Mouse (Mus musculus) adrenal gland, postnatal 25 days (tissue): Measurements from ENCODE around the gene Ewsr1. TPM values are rescaled to one million over a fixed set of nuclear protein-coding genes. Genes with fewer than 3 reads are reported as not detected.

Experiments used
- DNase-seq: peaks from one replicate; pipeline ENCODE4 v3.0.0; 2021; ENCODE audit warnings: mixed read lengths
- total RNA-seq: library from RNA; stranded (reverse); gene quantifications from 2 replicates; pipeline ENCODE4 v1.2.3, GENCODE M21; 2021

Ewsr1 gene
- total RNA-seq, 1 experiment from 2014 or later: 374 TPM

DNA sequence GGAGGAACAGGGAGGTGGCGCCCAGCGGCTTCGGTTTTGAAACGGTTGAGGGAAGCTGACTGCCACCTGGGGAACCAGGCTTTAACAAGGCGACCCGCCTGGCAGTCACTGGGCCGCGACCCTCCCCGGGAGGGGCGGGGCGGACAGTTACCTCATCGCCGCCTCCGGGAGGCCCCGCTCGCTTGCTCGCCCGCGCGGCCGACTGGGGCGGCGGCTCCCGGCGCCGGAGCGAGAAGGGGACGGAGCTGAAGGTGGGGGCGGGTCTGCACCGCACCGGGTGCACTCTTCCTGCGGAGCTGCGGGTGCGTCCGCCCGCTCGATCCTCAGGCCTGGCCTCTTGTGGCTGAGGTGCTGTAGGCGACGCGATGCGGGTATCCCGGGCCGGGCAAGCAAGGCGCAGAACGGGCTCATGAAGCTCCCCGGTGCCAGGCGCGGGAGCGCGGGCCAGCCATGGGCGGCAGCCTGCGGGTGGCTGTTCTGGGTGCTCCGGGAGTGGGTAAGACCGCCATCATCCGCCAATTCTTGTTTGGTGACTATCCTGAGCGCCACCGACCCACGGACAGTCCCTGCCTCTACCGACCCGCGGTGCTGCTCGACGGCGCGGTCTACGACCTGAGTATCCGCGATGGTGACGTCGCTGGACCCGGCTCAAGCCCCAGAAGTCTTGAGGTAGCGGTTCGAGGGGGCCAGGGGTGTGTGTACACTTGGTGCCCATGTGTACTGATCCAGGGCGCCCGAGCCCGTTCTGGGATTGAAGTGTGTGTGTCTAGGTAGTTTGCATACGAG, 41.0 kb downstream of the Ewsr1 start, which contains the start of gene Rasl10a:
Gene Rasl10a (plus strand): TSS at position 273 of the 786 bp plus-strand sequence.
- peak; percentile 39 for DNase-seq

DNA sequence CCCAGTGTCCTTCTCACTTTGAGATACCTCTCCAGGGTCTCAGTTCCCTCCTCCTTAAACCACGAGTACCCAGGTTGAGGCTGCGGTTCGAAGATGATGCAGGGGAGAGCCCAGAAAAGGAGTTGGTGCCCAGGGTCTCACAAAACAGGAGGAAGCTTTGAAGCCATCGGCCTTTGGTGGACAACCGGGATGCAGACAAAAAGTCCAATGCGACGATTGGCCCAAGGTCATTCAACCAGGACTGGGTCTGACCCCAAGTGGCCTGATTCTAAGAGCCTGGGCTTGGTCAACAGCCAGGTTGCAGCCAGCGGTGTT, 41.6 kb downstream of the Ewsr1 start:
- DNase-seq: no peak

DNA sequence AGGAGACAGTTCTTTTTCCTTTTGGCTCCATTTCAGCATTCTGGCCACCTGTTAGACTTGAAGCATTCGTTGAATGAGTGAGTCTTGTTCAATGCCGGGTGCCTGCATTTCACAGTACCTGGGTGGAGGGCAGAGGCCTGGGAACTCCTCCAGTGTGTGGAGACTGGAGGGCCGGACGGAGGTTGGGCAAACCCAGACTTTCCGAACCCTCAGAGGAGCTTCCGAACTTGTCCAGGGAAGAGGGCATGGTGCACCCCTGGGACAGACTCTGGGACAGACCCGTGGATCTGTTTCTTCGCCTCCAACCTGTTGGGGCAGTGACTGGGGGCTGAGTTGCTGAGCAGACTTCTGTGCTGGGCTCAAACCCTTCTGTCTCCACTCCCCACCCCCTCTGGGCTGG, 42.0 kb downstream of the Ewsr1 start:
- no peak for DNase-seq

DNA sequence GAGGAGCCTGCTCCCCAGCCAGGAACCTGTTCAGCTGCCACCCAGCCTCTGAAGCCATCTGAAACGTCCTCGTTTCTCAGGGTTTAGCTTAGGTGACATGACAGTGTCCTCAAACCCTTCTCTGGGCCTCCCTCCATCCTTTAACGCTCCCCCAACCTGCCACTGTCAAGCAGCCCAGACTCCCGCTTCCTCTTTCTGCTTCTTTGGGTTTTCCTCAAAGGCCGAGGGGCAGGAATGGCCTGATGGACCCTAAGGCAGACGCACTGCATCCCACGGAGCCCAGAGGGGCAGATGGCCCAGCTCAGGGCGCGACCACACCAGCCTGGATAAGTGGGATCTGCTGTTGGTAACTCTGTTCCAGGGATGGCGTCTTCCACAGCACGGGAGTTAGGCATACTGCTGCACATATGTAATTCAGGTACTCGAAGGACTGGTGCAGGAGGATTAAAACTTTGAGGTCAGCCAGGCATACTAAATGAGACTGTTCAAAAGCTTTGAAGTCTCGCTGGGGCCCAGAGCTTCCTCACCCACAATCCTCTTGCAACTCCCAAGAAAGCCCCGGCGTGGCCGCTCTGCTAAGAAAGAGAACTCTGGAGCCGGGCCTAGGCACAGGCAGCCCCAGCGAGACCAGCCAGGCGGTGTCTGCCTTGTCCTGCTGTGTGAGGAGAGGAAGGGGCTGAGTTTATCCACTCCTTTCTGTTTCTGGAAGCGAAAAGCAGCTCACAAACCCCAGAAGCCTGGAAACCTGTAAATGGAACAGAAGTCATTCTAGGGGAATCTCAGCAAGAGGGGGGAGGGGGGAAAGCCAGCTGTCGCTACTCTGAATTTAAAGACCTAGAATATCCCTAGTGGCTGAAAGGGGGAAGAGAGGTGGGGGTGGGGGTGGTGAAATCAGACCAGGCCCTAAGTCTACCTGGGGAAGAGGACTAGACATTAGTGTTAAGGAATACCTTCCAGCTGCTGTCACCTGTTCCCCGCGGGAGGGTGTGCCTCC, 42.8 kb downstream of the Ewsr1 start:
- no peak for DNase-seq

DNA sequence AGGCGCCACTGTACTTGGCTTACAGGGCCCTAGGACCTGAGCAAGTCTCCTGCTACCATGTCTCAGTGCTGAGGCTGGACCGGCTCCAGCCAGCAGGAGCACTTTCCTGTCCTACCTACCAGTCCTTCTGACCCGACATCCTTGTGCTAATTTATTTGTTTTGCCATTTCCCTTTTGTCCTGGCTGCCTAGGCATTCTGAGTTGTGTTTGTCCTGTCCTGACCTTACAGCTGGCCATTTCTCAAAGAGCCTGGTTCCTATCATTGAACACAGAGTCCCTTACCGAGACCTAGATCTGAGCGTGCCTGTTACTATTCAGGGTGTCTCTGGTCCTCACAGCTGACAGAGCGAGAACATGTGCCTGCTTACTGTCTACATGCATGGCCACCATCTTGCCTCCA, 44.2 kb downstream of the Ewsr1 start:
- no peak for DNase-seq

DNA sequence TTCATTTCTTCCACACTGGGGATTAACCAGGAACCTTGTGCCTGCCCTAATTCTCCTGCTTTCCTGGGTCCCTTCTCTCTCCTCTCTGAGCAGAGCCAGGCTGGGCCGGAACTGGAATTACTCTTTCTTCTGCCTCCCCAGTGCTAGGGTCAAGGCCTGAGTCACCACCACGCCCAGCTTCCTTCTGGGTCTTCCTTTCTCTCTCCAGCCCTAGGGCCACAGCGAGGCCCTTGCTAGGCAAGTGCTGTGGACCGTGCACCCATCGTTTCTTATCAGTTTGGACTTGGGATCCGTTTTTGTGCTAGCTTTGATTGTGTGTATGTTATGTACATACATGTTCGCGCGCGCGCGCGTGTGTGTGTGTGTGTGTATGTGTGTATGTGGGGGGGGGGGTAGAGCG, 44.9 kb downstream of the Ewsr1 start:
- DNase-seq: no peak

DNA sequence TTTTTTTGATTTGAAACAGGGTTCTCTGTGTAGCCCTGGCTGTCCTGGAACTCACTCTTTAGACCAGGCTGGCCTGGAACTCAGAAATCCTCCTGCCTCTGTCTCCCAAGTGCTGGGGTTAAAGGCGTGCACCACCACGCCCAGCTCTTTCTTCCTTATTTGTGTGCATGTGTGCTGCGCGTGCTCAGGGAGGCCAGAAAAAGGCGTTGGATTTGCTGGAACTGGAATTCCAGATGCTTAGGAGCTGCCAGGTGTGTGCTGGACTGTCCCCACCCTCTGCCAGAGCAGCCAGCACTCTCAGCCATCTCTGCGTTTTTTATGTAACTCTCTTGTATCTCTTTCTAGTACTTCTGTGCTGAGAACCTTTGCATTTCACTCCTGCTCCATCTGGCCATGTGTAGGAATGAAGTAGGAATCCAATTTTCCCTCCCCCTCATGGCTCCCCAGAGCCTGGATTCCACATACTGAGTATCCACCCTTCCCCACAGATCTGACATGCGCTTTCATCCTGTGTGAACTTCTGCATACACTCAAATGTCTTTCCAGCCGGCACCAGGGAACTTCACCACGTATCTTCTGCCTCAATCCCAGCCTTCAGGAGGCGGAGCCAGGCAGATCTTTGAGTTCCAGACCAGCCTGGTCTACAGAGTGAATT, 46.7 kb downstream of the Ewsr1 start:
- DNase-seq: no peak

DNA sequence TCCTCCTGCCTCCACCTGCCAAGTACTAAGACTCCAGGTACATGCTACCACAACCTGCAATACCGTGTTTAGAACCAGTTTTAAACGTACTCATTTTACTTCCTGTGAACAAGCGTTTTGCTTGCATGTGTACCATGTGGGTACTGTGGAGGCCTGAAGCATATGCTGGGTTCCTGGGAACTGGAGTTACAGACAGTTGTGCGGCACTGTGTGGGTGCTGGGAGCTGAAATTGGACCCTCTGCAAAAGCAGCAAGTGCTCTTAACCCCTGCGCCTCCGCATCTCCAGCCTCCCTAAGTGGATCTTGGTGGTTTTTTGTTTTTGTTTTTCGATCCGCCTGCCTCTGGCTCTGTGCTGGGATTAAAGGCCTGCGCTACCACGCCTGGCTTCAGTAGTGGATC, 47.4 kb downstream of the Ewsr1 start:
- DNase-seq: no peak

DNA sequence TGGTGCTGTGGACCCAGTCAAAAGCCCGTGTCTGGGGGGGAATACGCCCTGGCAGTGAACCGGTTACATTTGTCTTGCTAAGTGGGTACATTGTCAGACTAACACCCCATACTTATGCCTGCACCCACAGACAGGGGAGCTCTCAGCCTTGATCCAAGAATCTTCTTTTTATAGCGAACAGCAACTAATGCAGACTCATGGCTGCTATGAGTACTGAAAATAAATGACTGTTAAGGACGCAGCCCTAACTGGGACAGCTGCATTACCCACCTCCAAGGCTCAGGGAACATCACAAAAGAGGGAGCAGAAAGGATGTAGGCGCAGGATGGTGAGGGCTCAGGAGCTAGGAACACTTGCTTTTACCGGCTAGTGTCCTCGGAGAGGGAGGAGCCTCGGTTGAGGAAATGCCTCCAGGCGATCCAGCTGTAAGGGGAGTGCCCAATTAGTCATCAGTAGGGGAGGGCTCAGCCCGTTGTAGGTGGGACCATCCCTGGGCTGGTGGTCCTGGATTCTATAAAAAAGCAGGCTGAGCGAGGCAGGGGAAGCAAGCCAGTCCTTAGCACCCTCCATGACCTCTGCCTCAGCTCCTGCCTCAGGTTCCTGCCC, 52.6 kb downstream of the Ewsr1 start:
- no peak for DNase-seq

DNA sequence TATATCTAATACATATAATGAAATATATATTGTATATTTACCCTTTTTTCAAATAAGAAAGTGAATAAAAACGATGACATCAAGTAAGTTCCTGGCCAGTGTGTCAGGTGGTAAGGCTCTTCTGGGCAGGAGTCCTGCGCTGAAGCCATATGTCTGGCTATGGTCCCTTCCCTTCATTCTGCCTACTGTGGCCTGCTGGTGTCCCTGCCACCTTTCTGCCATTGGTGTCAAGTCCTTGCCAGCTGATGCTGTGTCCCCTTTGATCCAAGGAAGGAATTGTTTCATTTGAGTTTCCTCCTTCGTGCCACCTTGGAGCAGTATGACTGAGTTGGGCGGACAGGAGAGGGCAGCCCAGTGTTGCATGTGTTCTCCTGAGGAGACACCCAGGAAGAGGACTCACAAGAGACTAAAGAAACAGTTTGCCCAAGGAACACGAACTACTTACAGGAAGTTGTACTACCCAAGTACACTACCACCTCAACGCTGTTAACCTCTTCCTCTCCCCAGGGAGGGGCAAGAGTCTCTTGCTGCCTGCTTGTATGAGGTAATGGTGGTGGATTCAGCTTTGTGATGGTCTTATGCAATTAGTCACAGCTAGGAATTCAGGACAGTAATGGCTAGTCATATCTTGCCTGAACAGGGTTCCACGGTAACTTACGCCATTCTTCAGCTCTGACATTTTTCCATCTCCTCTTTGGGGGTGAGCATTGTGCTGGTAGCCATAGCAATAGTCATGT, 56.3 kb downstream of the Ewsr1 start:
- no peak for DNase-seq

DNA sequence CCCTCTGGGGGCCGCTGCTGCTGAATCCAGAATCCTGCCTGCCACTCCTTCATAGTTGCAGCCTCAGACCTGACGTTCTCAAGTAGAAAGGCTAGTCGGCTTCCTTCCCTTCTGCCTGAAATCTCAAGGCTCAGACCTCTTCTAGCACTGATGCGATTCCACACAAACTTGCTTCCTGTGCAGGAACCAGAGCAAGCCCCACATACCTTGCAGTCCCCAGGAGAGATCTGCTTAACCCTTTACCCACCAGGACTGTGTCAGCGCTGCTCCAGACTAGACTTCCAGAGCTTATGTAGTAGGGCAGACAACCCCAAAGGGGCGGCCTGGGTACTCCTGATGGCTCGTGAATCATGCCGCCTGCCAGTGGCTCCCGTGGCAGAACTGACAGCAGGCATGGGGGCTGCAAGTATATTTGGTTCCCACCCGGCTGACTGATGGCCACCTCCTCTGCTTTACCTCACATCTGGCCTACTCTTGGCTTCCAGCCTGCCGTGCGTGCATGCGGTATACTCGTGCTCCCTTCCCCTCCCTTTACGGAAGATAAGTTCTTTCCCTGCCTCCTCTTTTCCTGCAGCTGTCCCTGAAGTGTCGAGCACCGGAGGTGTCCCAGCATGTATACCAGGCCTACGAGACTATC, 57.8 kb downstream of the Ewsr1 start:
- no peak for DNase-seq

DNA sequence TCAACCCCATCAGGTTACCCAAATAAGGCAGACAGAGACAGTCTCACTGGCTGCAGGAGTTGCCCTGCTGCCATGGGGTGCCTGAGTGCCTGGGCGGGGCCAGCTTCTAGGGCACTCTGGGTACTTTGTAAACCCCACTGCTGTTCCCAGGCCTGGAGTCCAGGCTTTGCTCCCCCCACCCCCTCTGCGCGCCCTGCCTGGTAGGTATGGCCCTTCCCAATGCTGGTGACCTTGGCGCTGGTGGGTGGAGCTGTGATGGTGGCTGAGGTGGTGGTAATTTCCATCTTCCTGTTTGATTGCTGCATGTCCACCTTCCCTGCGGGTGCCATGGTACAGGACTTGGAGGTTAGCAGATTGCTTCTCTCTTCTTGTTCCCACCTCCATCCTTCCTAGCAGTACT, 58.5 kb downstream of the Ewsr1 start:
- no peak for DNase-seq

DNA sequence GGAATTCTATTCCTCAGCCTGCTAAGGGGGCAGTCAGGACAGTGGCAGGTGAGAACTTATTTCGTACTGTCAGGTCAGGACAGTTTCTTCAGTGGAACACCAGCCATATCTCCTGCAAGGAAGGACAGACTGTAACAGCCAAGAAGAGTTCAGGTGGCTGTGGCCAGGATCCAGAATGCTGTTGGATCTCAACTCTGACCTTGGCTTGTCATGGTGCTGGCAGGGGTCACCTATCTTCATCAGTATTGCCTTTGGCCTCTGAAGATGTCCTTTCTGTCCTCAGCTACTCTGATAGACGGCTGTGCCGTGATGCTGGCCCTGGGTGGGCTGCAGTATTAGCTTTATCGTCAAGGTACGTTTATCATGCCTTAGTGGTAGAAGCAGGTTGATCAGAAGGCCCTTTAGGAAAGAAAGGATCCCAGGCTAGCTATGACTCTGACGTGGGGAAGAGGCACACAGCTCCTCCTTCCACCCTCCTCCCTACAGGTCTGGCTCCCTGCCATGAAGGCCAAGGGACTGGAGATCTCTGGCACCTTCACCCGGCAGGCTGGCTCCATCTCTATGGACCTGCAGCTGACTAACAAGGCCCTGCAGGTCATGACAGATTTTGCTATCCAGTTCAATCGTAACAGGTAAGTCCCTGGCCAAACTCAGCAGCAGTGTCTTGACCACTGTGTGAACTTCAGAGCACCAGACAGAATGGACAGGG, 61.8 kb downstream of the Ewsr1 start:
- peak; percentile 74 for DNase-seq

DNA sequence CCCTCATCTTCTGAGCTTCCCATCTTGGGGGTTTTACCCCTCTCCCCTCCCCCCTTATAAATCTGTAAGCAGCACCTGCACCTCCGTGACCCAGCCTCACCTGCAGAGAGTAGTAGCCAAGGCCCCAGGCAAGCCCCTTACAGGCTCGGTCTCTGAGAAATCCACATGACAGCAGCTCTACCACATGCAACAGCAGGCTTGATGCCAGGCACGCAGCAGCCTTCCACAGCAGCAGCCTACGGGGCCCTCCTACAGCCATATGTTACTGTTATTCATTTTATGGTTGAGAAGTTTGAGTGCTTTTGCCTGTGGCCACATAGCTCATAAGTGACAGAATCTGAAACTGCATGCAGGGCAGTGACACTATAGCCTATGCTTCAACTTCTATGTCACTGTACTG, 63.6 kb downstream of the Ewsr1 start:
- no peak for DNase-seq

DNA sequence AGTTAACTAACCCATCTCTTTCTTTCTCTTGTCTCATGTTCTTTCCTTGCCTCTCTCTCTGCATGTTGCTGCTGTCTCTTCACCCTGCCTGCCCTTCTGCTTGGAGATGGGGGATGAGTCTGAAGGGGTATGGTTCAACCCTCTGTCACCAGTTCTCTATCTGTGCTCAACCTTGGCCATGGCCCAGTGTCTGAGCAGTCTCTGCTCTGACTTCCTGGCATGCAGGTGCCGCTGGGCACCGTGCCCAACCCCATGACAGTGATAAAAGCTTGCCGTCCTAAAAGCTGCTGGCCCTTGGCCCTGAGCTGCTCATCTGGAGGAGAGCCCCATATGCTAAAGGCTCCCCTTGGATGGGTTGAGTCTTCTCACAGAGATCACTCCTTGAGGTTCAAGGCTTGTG, 65.9 kb downstream of the Ewsr1 start:
- peak; percentile 81 for DNase-seq

DNA sequence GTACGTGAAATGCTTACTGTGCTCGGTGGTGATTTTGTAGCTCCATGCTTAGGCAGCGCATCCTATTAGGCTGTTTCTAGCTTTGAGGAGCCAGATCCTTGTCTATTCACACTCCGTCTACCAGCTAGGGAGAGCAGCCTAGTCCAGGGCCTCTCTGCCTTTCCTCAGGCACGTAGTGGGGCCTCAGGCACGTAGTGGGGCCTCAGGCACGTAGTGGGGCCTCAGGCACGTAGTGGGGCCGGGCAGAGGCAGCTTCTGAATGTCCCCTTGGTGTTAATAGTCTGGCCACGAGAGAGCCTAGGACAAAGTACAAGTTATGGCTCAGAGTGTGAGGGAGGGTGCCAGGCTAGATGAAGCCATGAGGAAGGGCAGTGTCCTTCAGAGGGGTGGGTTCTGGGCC, 66.4 kb downstream of the Ewsr1 start:
- DNase-seq: no peak

DNA sequence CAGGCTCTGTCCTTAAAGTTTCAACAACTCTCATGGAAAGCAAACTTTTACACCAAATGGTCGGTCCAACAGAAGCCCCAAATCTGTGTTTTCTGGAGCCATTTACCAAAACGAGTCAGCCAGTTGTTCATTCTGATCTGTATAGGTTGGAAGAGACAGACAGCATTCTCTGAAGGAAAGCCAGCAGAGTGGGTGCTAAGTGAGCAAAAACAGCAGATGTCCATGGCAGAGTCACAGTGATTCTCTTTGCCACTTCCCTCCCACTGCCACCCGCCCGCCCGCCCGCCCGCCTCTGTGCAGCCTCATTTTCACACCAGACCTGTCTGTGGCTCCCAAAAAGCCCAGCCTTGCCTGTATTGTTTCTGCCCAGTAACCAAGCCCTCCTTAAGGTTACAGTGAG, 70.8 kb downstream of the Ewsr1 start:
- no peak for DNase-seq

DNA sequence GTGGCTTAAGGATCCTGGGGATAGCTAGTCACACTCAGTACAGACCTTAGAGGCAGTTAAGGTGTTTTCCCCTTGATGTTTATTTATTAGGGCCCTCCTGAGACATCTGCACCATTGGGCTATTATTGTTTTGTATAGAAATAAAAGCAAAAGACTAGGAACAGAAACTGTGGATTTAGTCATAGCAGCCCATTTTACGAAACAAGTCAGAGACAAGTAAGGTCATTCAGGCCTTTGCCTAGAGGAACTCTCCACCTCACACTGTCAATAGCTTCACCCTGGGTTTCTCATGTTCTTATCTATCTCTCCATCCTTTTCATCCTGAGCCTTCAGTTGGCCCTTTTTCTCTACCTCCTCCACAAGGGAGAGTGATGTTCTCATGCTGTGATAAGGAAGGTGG, 74.0 kb downstream of the Ewsr1 start:
- no peak for DNase-seq
